Mouse (Mus musculus) stomach, postnatal 0 days (tissue): ENCODE results near the gene Sgms1. TPM values are rescaled to one million over a fixed set of nuclear protein-coding genes. Genes with fewer than 3 reads are reported as not detected.
"Not testable (repeated sequence)": the region's sequence is repeated elsewhere in the genome, so short reads cannot be mapped to it uniquely, and the experiment has no call there.

Experiments used
- ATAC-seq: fragments of 200-750 bp; cut with Nextera tagmentation; 2 replicates; pipeline ENCODE4 v1.8.0; 2017; ENCODE audit not compliant: low FRiP score, low TSS enrichment
- DNase-seq: peaks from one replicate; pipeline ENCODE4 v3.0.0-alpha.2; 2016; ENCODE audit warnings: low spot score
- H3K27ac ChIP-seq: fragments of 300-500 bp; sonication (generic); replicated peaks from 2 replicates; pipeline ENCODE4 v1.5.1; 2014; ENCODE audit warnings: mild to moderate bottlenecking, control low read depth
- H3K27me3 ChIP-seq: fragments of 300-500 bp; sonication (generic); 2 replicates; pipeline ENCODE4 v1.6.1; 2014; ENCODE audit warnings: low read length; ENCODE audit not compliant: control insufficient read depth, insufficient read depth
- H3K36me3 ChIP-seq: fragments of 300-500 bp; sonication (generic); 2 replicates; pipeline ENCODE4 v1.6.1; 2014; ENCODE audit warnings: low read length, mixed read lengths; ENCODE audit not compliant: control insufficient read depth, insufficient read depth
- H3K4me1 ChIP-seq: fragments of 300-500 bp; sonication (generic); replicated peaks from 2 replicates; pipeline ENCODE4 v1.6.1; 2014; ENCODE audit warnings: antibody characterized with exemption; ENCODE audit not compliant: control insufficient read depth, insufficient read depth
- H3K4me2 ChIP-seq: fragments of 300-500 bp; sonication (generic); replicated peaks from 2 replicates; pipeline ENCODE4 v1.6.1; 2014; ENCODE audit warnings: low read depth, mild to moderate bottlenecking, control low read depth, moderate library complexity
- H3K4me3 ChIP-seq: fragments of 300-500 bp; sonication (generic); 2 replicates; pipeline ENCODE4 v1.5.1; 2014; ENCODE audit warnings: low read depth, low read length, control low read depth
- H3K9ac ChIP-seq: fragments of 300-500 bp; sonication (generic); 2 replicates; pipeline ENCODE4 v1.6.1; 2014; ENCODE audit warnings: mild to moderate bottlenecking, low read length, control low read depth, mixed read lengths
- H3K9me3 ChIP-seq: fragments of 300-500 bp; sonication (generic); 2 replicates; pipeline ENCODE4 v1.6.1; 2016; ENCODE audit warnings: low read length; ENCODE audit not compliant: control insufficient read depth
- CTCF ChIP-seq: IDR thresholded peaks from 2 replicates; pipeline ENCODE4 v1.5.1; 2016; ENCODE audit warnings: antibody characterized with exemption, low read depth, mild to moderate bottlenecking, moderate library complexity
- EP300 ChIP-seq: optimal IDR thresholded peaks from 2 replicates; pipeline ENCODE3; 2016; ENCODE audit warnings: antibody characterized with exemption
- WGBS: fragments of 180-500 bp; shearing (Covaris S2); extraction: QIAGEN DNeasy Blood & Tissue Kit; methylation state at CpG from one replicate; pipeline ENCODE4 v1.1.7; 2014; 5-methylcytosine and 5-hydroxymethylcytosine counted together
- polyA plus RNA-seq: library from polyadenylated mRNA; unstranded; fragments of >200 nt; fragmentation: Nextera tagmentation; extraction: Ambion mirVana; gene quantifications from 2 replicates; pipeline ENCODE4 v1.2.1, GENCODE M21; 2015

The Sgms1 gene
- polyA plus RNA-seq, 1 experiment from 2014 or later, result 29.3 TPM

DNA sequence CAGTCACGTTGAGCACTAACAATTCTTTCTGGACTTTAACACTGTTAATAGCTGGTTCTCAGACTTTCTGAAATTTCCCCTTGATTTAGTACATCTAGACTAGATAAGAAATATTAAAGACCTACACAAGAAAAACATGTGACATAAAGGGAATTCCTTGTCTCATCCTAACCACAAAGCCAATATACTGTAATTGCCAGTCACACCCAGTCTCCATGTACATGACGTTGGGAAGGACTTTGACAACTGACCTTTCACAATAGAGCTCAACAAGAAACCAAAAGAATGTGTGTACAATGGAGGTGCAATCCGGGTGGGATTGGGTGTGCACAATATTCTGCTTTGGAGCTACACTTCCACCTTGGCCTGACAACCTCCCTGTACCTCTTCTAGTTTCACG is 297.2 kb downstream of the Sgms1 start:
- Histone ChIP-seq H3K9ac (no peak overlapping the region), H3K4me1 (no peaks in the 10 kb centered on the region), H3K36me3 (no peaks in the 10 kb centered on the region), H3K27me3 (no peaks in the 10 kb centered on the region), H3K9me3 (no peaks in the 10 kb centered on the region), H3K4me2 (no peak overlapping the region), H3K4me3 (no peak overlapping the region), H3K27ac (no peak overlapping the region)
- TF ChIP-seq CTCF (no peak), EP300 (no peak)
- 70% methylated on average over 4 of the region's 4 CpGs for WGBS
- DNase-seq (no peak), ATAC-seq (no peak)

DNA sequence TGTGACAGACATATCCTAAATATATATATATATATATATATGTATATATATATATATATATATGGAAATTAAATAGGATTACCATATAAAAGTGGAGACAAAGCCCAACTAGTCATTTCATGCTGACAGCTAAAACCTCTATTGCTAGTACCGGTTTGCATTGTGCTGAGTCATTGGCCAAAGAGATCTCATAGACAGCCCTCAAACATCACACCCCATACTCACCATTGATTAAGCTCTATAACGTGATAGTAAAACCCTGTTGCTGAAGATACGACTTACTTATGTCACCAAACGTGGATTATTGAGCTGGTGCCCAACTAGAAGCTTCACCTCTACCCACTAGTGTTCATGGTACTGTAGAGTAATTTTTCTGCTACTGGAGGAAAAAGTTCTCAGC is 298.7 kb downstream of the Sgms1 start:
- Histone ChIP-seq H3K36me3 (no peaks in the 10 kb centered on the region), H3K27me3 (no peaks in the 10 kb centered on the region), H3K4me3 (no peak overlapping the region), H3K4me2 (no peak overlapping the region), H3K9ac (no peak overlapping the region), H3K9me3 (no peaks in the 10 kb centered on the region), H3K27ac (no peak overlapping the region), H3K4me1 (no peaks in the 10 kb centered on the region)
- TF ChIP-seq EP300 (no peak), CTCF (no peak)
- ATAC-seq, result no peak
- DNase-seq, result no peak
- WGBS, result 84% methylated on average over 4 of the region's 4 CpGs

DNA sequence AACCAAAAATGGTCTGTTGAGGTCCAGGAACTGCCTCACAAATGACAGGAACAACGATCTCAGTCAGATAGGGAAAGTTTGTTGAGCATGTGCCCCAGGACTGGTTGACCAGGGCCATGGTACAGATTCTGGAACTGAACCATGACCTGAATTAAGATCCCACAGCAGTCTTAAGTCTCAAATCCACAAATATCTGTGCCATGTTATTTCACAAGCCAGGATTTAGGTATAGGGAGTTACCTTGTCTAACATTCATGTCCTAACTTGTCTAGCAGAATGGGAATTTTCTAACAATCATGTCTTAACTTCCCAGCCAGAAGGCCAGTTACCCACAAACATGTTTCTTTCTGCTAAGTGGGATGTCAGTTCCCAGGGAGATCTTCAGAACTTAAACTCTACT is 300.9 kb downstream of the Sgms1 start:
- DNase-seq, result no peak
- H3K27ac ChIP-seq, result no peak overlapping the region
- no peak overlapping the region for H3K4me2 ChIP-seq
- no peaks in the 10 kb centered on the region for H3K4me1 ChIP-seq
- H3K36me3 ChIP-seq, result no peaks in the 10 kb centered on the region
- ATAC-seq, result no peak
- 71% methylated on average over 1 of the region's 1 CpGs for WGBS
- H3K4me3 ChIP-seq, result no peak overlapping the region
- H3K27me3 ChIP-seq, result no peaks in the 10 kb centered on the region
- H3K9me3 ChIP-seq, result no peaks in the 10 kb centered on the region
- no peak overlapping the region for H3K9ac ChIP-seq
- TF ChIP-seq CTCF (no peak), EP300 (no peak)

DNA sequence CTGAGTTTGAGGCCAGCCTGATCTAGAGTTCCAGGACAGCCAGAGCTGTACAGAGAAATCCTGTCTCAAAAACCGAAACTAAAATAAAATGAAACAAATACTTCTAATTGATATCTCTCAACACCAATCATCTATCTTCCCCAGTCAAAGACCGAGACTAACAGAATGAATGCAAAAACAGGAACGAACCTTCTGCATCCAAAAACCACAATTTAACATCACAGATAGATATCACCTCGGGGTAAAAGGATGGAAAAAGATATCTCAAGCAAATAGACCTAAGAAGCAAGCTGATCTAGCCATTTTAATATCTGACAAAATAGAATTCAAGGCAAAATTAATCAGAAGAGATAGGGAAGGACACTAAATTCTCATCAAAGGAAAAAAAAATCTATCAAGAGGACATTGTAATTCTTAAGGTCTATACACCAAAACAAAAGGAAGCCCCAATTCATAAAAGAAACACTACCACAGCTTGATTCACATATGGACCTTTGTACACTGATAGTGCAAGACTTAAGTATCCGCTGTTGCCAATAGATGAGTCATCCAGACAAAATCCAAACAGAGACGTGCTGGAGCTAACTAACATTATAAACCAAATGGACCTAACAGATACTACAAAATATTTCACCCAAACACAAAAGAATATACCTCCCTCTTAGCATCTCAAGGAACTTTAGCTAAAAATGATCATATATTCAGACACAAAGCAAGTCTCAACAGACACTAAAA is 301.6 kb downstream of the Sgms1 start:
- H3K9me3 ChIP-seq, result no peaks in the 10 kb centered on the region
- no peak overlapping the region for H3K9ac ChIP-seq
- H3K36me3 ChIP-seq, result no peaks in the 10 kb centered on the region
- no peaks in the 10 kb centered on the region for H3K27me3 ChIP-seq
- no peak overlapping the region for H3K4me2 ChIP-seq
- ATAC-seq, result no peak
- no peak overlapping the region for H3K27ac ChIP-seq
- H3K4me1 ChIP-seq, result no peaks in the 10 kb centered on the region
- WGBS, result 69% methylated on average over 6 of the region's 6 CpGs
- DNase-seq, result no peak
- TF ChIP-seq CTCF (no peak), EP300 (no peak)
- H3K4me3 ChIP-seq, result no peak overlapping the region

DNA sequence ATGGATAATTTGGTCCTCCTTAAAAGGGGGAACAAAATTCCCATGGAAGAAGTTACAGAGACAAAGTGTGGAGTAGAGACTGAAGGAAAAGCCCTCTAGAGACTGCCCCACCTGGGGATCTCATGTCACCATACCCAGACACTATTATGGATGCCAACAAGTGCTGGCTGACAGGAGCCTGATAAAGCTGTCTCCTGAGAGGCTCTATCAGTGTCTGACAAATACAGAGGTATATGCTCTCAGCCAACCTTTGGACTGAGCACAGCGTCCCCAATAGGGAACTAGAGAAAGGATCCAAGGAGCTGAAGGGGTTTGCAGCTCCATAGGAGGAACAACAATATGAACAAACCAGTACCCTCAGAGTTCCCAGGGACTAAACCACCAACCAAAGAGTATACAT is 304.7 kb downstream of the Sgms1 start:
- not testable (repeated sequence) for H3K4me1 ChIP-seq, H3K9ac ChIP-seq, H3K4me3 ChIP-seq, H3K9me3 ChIP-seq, H3K36me3 ChIP-seq, H3K27ac ChIP-seq, H3K27me3 ChIP-seq, ATAC-seq, DNase-seq, H3K4me2 ChIP-seq
- WGBS, result 95% methylated on average over 1 of the region's 1 CpGs

Other genes starting within 250 kb of the Sgms1 start
- 120 and 138 TPM in 2 replicates for gene Rpl9-ps6, start 76.9 kb upstream of the Sgms1 start, polyA plus RNA-seq
- 37.5 and 38.7 TPM in 2 replicates for gene Minpp1, start 96.1 kb upstream of the Sgms1 start, polyA plus RNA-seq
- gene Papss2, start 206.1 kb upstream of the Sgms1 start, polyA plus RNA-seq, result 20.8 and 29.9 TPM in 2 replicates